Mouse (Mus musculus) myocyte (in vitro differentiated cells): ENCODE data around the gene D130043K22Rik.

Experiments
- E2F4 ChIP-seq: IDR thresholded peaks from one replicate; pipeline ENCODE4 v1.6.1; 2011; ENCODE audit warnings: mild to moderate bottlenecking, control low read depth, moderate library complexity; ENCODE audit not compliant: insufficient read depth
- MAX ChIP-seq: IDR thresholded peaks from one replicate; pipeline ENCODE4 v1.6.1; 2011; ENCODE audit warnings: low read depth, mild to moderate bottlenecking, control low read depth
- MYOG ChIP-seq, 3 experiments: IDR thresholded peaks; one replicate each; pipeline ENCODE4 v1.6.1; 2011; ENCODE audit warnings: control low read depth in 2 of 3, low read depth in 2 of 3, mild to moderate bottlenecking in 2 of 3; ENCODE audit not compliant: insufficient read length in 2 of 3, control insufficient read depth in 1 of 3, insufficient read depth in 1 of 3
- POLR2A ChIP-seq: IDR thresholded peaks from one replicate; pipeline ENCODE4 v1.6.1; 2011; ENCODE audit warnings: low read depth, mild to moderate bottlenecking, control low read depth, moderate library complexity; ENCODE audit not compliant: insufficient read length
- REST ChIP-seq: IDR thresholded peaks from one replicate; pipeline ENCODE4 v1.6.1; 2011; ENCODE audit warnings: mild to moderate bottlenecking, control low read depth, moderate library complexity; ENCODE audit not compliant: insufficient read depth, insufficient read length
- TCF12 ChIP-seq: IDR thresholded peaks from one replicate; pipeline ENCODE4 v1.6.1; 2011; ENCODE audit warnings: mild to moderate bottlenecking, control low read depth; ENCODE audit not compliant: poor library complexity, insufficient read depth, severe bottlenecking

DNA sequence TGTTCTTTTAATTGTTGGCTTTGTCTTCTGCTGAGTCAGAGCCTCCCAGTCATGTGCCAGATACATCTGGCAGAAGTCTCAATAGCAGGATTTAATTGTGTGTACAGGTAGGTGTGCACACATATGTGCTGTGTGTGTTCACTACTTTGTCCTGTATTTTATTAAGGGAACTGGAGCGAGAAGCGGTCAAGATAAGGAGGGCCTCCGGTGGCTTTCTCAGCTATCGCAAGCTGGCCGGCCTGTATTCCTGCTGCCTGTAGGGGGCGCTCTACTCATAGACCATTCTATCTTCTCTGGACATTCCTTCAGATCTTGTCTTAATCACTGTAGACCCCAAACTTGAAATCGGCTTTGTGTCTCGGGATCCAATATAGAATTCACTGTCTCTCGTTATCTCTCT, 93.7 kb downstream of the D130043K22Rik start:
- TF ChIP-seq MAX: no peak
- no peak for TF ChIP-seq POLR2A
- no peak for TF ChIP-seq MYOG (IDR thresholded peaks at IDR 0.05; ENCODE audit: control insufficient read depth in 1 of 3, insufficient read depth in 1 of 3, insufficient read length in 2 of 3, low read depth in 2 of 3)
- TF ChIP-seq E2F4: no peak
- no peak for TF ChIP-seq TCF12
- no peak for TF ChIP-seq REST
